Mouse (Mus musculus) midbrain, embryonic 14.5 days (tissue): ENCODE results near the gene Zbtb14. TPM values are rescaled to one million over a fixed set of nuclear protein-coding genes. Genes with fewer than 3 reads are reported as not detected.

ENCODE experiments used
- ATAC-seq: fragments of 200-750 bp; cut with Nextera tagmentation; 2 replicates; pipeline ENCODE4 v1.8.0; 2017; ENCODE audit warnings: moderate number of reproducible peaks, moderate library complexity; ENCODE audit not compliant: low FRiP score, low TSS enrichment
- DNase-seq: peaks from one replicate; pipeline ENCODE4 v3.0.0-alpha.2; 2015
- H3K27ac ChIP-seq: fragments of 300-500 bp; sonication (generic); replicated peaks from 2 replicates; pipeline ENCODE4 v1.5.1; 2014; ENCODE audit warnings: mild to moderate bottlenecking, low read depth, low read length, moderate library complexity
- H3K27me3 ChIP-seq: fragments of 300-500 bp; sonication (generic); 2 replicates; pipeline ENCODE4 v1.6.1; 2014; ENCODE audit warnings: low read length, control low read depth, mixed read lengths; ENCODE audit not compliant: control insufficient read depth, insufficient read depth
- H3K36me3 ChIP-seq: fragments of 300-500 bp; sonication (generic); 2 replicates; pipeline ENCODE4 v1.6.1; 2014; ENCODE audit warnings: low read length, control low read depth; ENCODE audit not compliant: control insufficient read depth, insufficient read depth
- H3K4me1 ChIP-seq: fragments of 300-500 bp; sonication (generic); 2 replicates; pipeline ENCODE4 v1.6.1; 2014; ENCODE audit warnings: mild to moderate bottlenecking, antibody characterized with exemption, low read length, control low read depth; ENCODE audit not compliant: control insufficient read depth, insufficient read depth
- H3K4me2 ChIP-seq: fragments of 300-500 bp; sonication (generic); 2 replicates; pipeline ENCODE4 v1.6.1; 2014; ENCODE audit warnings: mild to moderate bottlenecking, low read length, moderate library complexity
- H3K4me3 ChIP-seq: fragments of 300-500 bp; sonication (generic); replicated peaks from 2 replicates; pipeline ENCODE4 v1.5.1; 2014; ENCODE audit warnings: low read depth, low read length
- H3K9ac ChIP-seq: fragments of 300-500 bp; sonication (generic); replicated peaks from 2 replicates; pipeline ENCODE4 v1.6.1; 2014; ENCODE audit warnings: mild to moderate bottlenecking, low read length, moderate library complexity
- H3K9me3 ChIP-seq: fragments of 300-500 bp; sonication (generic); 2 replicates; pipeline ENCODE4 v1.6.1; 2016; ENCODE audit warnings: low read length, control low read depth, mixed read lengths; ENCODE audit not compliant: control insufficient read depth
- WGBS: fragments of 180-500 bp; shearing (Covaris S2); extraction: QIAGEN DNeasy Blood & Tissue Kit; methylation state at CpG from one replicate; pipeline ENCODE4 v1.1.7; 2014; 5-methylcytosine and 5-hydroxymethylcytosine counted together
- polyA plus RNA-seq: library from polyadenylated mRNA; unstranded; fragments of >200 nt; fragmentation: Nextera tagmentation; extraction: Ambion mirVana; gene quantifications from 2 replicates; pipeline ENCODE4 v1.2.1, GENCODE M21; 2014

The Zbtb14 gene
- polyA plus RNA-seq, 1 experiment from 2014 or later = 32.2 TPM

DNA sequence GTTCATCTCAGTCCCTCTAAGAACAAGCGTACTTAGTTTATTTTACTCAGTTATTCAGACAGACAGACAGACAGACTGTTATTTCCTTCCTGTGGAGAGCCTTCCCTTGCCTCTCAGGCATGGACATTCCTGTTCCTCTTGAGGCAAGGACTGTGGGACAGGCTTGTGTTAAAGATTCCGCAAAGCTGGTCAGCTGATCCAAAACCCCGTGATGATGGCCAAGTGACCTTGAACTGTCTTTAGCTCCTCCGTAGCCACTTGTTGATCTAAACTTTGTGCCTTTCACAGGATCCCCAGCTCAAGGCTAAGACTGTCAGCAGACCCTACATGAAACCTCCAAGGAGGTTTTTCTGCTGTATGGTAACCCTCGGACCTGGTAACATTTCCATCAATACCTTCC lies 14.3 kb downstream of the Zbtb14 start:
- no peak for ATAC-seq
- Histone ChIP-seq H3K36me3 (no peaks in the 10 kb centered on the region), H3K4me2 (no peak overlapping the region), H3K4me1 (no peaks in the 10 kb centered on the region), H3K9me3 (no peaks in the 10 kb centered on the region), H3K4me3 (no peak overlapping the region), H3K27ac (no peak overlapping the region), H3K27me3 (no peaks in the 10 kb centered on the region), H3K9ac (no peak overlapping the region)
- WGBS = 72% methylated on average over 5 of the region's 5 CpGs
- no peak for DNase-seq

DNA sequence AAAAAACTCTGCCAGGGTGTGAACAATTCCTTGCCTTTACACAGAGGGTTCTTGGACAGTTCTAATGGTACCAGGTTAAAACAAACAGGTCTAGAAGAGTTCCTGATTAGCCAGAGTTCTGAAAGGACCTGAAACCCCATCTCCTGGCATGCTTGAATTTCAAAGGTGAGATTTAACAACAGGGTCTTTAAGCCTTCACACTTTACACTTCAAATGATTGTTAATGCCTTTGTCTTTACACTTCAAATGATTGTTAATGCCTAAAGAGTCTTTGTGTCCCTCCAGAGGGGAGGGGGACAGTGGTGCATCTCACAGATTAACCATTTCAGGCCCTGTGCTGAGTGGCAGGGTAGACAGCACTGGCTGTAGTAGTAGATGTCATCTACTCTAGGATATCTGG lies 15.2 kb downstream of the Zbtb14 start:
- Histone ChIP-seq H3K9ac (no peak overlapping the region), H3K4me3 (no peak overlapping the region), H3K27me3 (no peaks in the 10 kb centered on the region), H3K4me1 (no peaks in the 10 kb centered on the region), H3K36me3 (no peaks in the 10 kb centered on the region), H3K4me2 (no peak overlapping the region), H3K27ac (no peak overlapping the region), H3K9me3 (no peaks in the 10 kb centered on the region)
- ATAC-seq = no peak
- no peak for DNase-seq

DNA sequence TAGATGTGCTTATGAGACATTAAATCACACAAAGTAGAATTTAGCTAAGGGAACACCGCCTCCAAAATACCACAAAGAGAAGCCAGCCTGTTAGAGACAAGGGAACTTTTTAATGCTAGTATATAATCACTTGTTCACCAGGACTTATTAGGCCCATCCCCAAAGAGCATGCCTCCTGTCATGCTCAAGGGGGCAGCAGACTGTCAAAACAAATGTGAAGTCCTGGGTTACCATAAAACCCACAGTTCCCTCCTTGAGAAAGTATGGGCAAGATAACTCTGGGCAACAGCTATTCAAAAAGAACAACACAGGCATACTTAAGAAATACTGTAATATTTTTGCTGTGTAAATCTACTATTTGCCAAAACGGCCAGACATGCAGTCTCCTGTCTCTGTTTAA lies 18.3 kb downstream of the Zbtb14 start:
- Histone ChIP-seq H3K4me1 (no peaks in the 10 kb centered on the region), H3K27me3 (no peaks in the 10 kb centered on the region), H3K27ac (no peak overlapping the region), H3K9ac (no peak overlapping the region), H3K4me3 (no peak overlapping the region), H3K9me3 (no peaks in the 10 kb centered on the region), H3K36me3 (no peaks in the 10 kb centered on the region), H3K4me2 (no peak overlapping the region)
- 81% methylated on average over 2 of the region's 2 CpGs for WGBS
- DNase-seq (no peak), ATAC-seq (no peak)

DNA sequence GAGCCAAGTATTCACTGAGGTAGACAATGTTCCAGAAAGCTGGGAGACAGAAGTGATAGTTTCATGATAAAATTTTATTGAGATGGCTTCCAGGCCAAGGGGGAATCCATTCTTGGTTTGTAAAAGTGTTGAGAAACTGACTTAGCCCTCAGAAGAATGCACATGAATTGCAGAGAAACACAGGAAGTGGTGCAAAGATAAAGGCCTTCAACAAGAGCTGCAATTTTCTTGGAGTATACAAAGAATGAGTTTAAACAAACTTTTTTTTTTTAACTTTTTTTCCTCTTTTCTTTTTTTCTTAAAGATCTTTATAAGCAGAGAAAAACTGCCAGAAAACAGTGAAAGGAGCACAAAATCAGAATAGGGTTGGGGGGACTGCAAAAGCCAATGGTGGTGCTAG lies 33.3 kb downstream of the Zbtb14 start:
- Histone ChIP-seq H3K27me3 (no peaks in the 10 kb centered on the region), H3K9ac (no peak overlapping the region), H3K27ac (no peak overlapping the region), H3K9me3 (no peaks in the 10 kb centered on the region), H3K36me3 (no peaks in the 10 kb centered on the region), H3K4me1 (peaks cover 13% of the 10 kb centered on the region; the same call in 1 of the 2 replicates), H3K4me2 (peak overlapping the region; percentile 89), H3K4me3 (peak overlapping the region; percentile 84)
- ATAC-seq = no peak
- no peak for DNase-seq

DNA sequence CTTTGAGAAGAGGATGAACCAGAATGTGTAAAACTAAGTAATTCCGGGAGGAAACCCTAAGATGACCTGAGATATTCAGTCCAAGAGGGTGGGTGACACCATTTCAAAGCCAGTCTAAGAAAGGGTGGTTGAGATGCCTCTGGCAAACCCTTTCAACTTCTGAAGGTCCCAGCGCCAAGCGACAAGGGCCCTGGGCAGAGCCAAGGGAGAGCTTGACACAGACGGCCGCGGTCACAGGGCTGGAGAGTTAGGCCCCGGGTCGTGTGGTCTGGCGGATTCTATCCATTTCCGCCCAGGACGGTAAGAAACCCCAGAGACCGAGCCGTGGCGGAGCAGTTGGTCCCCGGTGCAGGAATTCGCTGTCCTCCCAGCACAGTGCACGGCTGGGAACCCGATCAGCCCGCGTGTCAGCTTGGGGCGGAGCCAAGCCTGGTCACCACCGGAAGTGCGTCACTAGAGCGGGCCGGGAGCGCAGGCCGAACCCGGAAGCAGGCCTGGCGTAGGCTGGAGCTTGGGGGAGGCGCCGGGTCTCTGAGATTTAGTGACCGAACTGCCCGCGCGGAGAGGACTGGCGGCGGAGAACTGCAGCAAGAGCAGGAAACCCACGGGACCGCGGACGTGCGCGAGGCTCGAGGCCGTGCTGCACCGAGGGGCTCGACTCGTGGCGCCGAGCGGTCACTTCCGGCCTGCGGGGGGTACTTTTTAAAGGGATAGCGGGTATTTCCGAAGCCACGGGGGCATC lies 34.2 kb downstream of the Zbtb14 start:
- H3K9me3 ChIP-seq = no peaks in the 10 kb centered on the region
- WGBS = under 1% methylated on average over 56 of the region's 56 CpGs
- peak; percentile 100 for ATAC-seq
- no peaks in the 10 kb centered on the region for H3K27me3 ChIP-seq
- H3K27ac ChIP-seq = peak overlapping the region; percentile 94
- peak overlapping the region; percentile 89 for H3K4me2 ChIP-seq
- H3K9ac ChIP-seq = peak overlapping the region; percentile 83
- peak overlapping the region; percentile 84 for H3K4me3 ChIP-seq
- peak; percentile 97 for DNase-seq
- peaks cover 13% of the 10 kb centered on the region; the same call in 1 of the 2 replicates for H3K4me1 ChIP-seq
- H3K36me3 ChIP-seq = no peaks in the 10 kb centered on the region

DNA sequence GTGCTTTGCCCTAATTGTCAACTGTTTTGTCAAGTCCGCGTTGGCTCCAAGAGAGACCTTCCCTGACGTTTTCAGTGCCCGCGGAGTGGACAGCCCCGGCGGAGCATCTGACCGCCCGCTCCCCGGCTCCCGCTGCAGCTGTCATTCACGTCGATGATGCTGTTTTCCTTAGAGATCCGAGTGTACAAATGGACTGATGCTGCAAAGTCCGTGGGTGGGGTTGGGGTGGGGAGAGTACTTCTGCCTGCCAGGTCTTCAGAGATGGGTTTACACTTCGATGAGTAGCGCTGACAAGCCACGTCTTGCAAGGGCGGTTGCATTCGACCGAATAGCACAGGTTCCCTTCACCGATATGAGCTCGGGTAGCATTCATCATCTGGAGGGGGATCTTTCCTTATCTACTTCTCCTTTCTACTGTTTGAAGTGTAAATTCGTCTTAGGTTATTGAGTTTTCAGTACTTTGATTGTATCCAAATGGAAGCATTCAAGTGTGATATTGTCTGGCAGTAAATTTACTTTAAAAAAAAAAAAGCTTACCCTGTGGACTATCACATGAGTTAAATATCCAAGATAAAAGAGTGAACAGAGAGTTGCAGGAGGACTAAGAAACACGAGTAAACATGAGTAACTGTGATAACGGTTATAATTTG lies 35.0 kb downstream of the Zbtb14 start:
- Histone ChIP-seq H3K36me3 (no peaks in the 10 kb centered on the region), H3K9me3 (no peaks in the 10 kb centered on the region), H3K9ac (peak overlapping the region; percentile 83), H3K27ac (peak overlapping the region; percentile 94), H3K4me1 (peaks cover 13% of the 10 kb centered on the region; the same call in 1 of the 2 replicates), H3K27me3 (no peaks in the 10 kb centered on the region), H3K4me3 (peak overlapping the region; percentile 84), H3K4me2 (peak overlapping the region; percentile 89)
- no peak; the same call in 1 of the 2 replicates for ATAC-seq
- 4% methylated on average over 26 of the region's 26 CpGs for WGBS
- no peak for DNase-seq

GRCm38 (mm10) chr17:69421592-69421991 lies 38.7 kb downstream of the Zbtb14 start:
- Histone ChIP-seq H3K27me3 (no peaks in the 10 kb centered on the region), H3K4me3 (no peak overlapping the region), H3K4me2 (no peak overlapping the region), H3K36me3 (no peaks in the 10 kb centered on the region), H3K9ac (no peak overlapping the region), H3K9me3 (no peaks in the 10 kb centered on the region), H3K4me1 (peaks cover 9% of the 10 kb centered on the region; the same call in 1 of the 2 replicates), H3K27ac (no peak overlapping the region; the same call in 1 of the 2 replicates)
- no peak for ATAC-seq
- DNase-seq = peak; percentile 77
- 3% methylated on average over 1 of the region's 1 CpGs for WGBS

DNA sequence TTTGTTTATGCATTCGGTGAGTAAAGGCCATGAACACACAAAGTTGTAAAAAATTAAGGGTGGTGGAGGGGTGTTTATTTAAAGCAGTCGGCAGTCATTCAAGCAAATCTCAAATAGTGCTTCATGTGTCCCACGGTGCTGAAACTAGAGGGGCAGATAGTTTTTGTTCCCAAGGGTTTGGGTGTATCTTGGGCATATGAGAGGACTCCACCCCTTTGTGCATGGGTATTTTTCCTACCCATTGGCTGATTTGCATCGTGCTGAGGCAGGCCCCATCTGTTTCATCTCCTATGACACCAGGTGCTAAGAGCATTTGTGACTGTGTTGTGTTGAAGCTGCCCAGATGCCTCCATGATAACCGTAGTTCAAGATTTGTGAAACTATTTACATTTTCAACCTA lies 55.0 kb downstream of the Zbtb14 start:
- H3K36me3 ChIP-seq = no peaks in the 10 kb centered on the region
- peaks cover 6% of the 10 kb centered on the region; the same call in 1 of the 2 replicates for H3K4me1 ChIP-seq
- ATAC-seq = no peak
- peaks cover 40% of the 10 kb centered on the region for H3K27me3 ChIP-seq
- H3K4me2 ChIP-seq = no peak overlapping the region
- no peak overlapping the region for H3K9ac ChIP-seq
- no peak for DNase-seq
- no peak overlapping the region for H3K27ac ChIP-seq
- 78% methylated on average over 5 of the region's 5 CpGs for WGBS
- H3K9me3 ChIP-seq = no peaks in the 10 kb centered on the region
- H3K4me3 ChIP-seq = no peak overlapping the region

DNA sequence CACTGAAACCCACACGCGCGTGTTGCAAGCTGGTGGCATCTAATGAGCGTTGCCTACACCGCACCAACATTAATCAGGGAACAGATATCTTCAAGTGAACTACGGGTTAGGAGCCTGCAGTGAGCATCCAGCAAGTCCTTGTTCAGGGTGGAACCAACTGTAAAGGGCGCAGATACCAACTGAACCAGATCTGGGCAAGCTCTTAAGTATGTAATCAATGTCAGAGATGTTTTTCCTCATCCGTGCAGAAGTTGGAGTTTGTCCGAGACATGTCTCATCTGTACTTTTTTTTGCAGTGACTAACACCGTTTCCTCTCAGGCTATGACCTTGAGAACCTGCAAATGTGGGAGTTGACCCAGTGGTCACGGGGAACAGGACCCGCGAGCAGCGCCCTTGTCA lies 55.6 kb downstream of the Zbtb14 start:
- Histone ChIP-seq H3K27ac (no peak overlapping the region), H3K4me2 (peak overlapping the region; percentile 92), H3K9me3 (no peaks in the 10 kb centered on the region), H3K4me1 (peaks cover 6% of the 10 kb centered on the region; the same call in 1 of the 2 replicates), H3K4me3 (peak overlapping the region; percentile 52), H3K27me3 (peaks cover 40% of the 10 kb centered on the region), H3K9ac (no peak overlapping the region), H3K36me3 (no peaks in the 10 kb centered on the region)
- no peak for ATAC-seq
- no peak for DNase-seq
- WGBS = 36% methylated on average over 14 of the region's 14 CpGs
